Comparison of ENCODE assay signal across 11 mouse cellular contexts in the genomic region with DNA sequence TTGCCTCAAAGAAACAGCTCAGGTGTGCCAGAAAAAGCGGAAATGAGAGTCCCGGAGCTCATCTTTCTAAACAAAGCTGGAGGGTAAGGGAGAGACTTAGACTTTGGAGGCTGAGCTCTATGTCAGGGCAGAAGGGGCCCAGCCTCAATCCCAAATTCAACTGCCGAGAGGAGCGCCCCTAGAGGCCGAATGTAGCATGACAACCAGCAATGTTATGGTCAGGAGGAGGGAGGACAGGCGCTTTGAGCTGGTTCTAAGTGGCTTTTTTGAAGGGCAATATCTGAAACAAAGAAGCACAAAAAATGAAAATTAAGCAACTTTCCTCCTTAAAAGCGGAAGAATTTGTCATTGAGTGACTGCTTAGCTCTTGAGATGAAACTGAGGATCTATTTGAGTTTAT. TPM values are rescaled to one million over a fixed set of nuclear protein-coding genes. Genes with fewer than 3 reads are reported as not detected.
DNase-seq lines count a peak whose midpoint lies in the region; ATAC-seq and TF ChIP-seq lines count a peak whose summit lies in the region.
"Not testable (repeated sequence)": the region's sequence is repeated elsewhere in the genome, so short reads cannot be mapped to it uniquely, and the experiment has no call there.
"Had no signal": no experiment of that assay in that cellular context is flagged by ENCODE, and none has a peak within 500 bp of the region (broad histone marks: within the 10 kb centered on the region; RNA-seq: fewer than 3 reads in every experiment).

No protein-coding gene starts in this region.

- not testable (repeated sequence) for H3K9ac ChIP-seq in lung, postnatal 0 days (replicated peaks; ENCODE audit: low read depth)

- not testable (repeated sequence) for H3K36me3 ChIP-seq in lung, postnatal 0 days (ENCODE audit: insufficient read depth, low read length)

- not testable (repeated sequence) for H3K9me3 ChIP-seq in lung, postnatal 0 days (ENCODE audit: low read length)

- H3K27ac ChIP-seq in lung, postnatal 0 days (ENCODE audit: low read length) = not testable (repeated sequence)

- not testable (repeated sequence) for ATAC-seq in lung, postnatal 0 days

- H3K4me2 ChIP-seq in lung, postnatal 0 days (replicated peaks; ENCODE audit: low read depth, low read length) = not testable (repeated sequence)

- WGBS in lung, postnatal 0 days = 16% methylated on average over 5 of the region's 7 CpGs

- H3K4me1 ChIP-seq in lung, postnatal 0 days (ENCODE audit: insufficient read depth, low read depth, low read length) = not testable (repeated sequence)

- not testable (repeated sequence) for TF ChIP-seq EP300 in lung, postnatal 0 days (IDR thresholded peaks at IDR 0.05)

- not testable (repeated sequence) for H3K27me3 ChIP-seq in lung, postnatal 0 days (replicated peaks; ENCODE audit: insufficient read depth, low read length)

- not testable (repeated sequence) for H3K4me3 ChIP-seq in lung, postnatal 0 days (ENCODE audit: low read depth, low read length)

- TF ChIP-seq CTCF in lung, postnatal 0 days (IDR thresholded peaks at IDR 0.05) = peak; percentile 66

- peak; percentile 45 to 61 for DNase-seq in CD8-positive naive resting alpha-beta T cell, adult 2 months (ENCODE audit: low read depth in 2 of 2, low spot score in 2 of 2)
- DNase-seq in adrenal gland, postnatal 25 days = peak; percentile 28
- DNase-seq in embryo, embryonic 10.5 days (ENCODE audit: low spot score) = peak; percentile 69
- peak; percentile 13 for DNase-seq in heart, adult 8-10 months (ENCODE audit: low spot score)
- DNase-seq in kidney, postnatal 25 days = peak; percentile 37 to 53
- DNase-seq in lung, postnatal 0 days (ENCODE audit: low spot score) = peak; percentile 39
- DNase-seq in ovary, postnatal 36 days (ENCODE audit: low spot score) = peak; percentile 18
- peak; percentile 25 to 31 for DNase-seq in thymus, adult 18-20 months

RNA-seq across cellular contexts. Expression of a gene that starts 7.0 kb away (rescaled TPM):
- total RNA-seq in adrenal gland, postnatal 25 days (2021) = 3.2 and 3.3 TPM in 2 replicates
- total RNA-seq in heart, adult 8-10 months (2022) = 1 to 10 TPM; 5.5 to 9.5 (median 6.9) TPM
- 30.5 and 47.7 TPM in 2 replicates for polyA plus RNA-seq in lung, postnatal 0 days (2015; fragmentation: Nextera tagmentation; extraction: Ambion mirVana)
- polyA plus RNA-seq: heart, embryonic 10.5 days; neural tube, embryonic 14.5 days had no signal

RNA-seq across cellular contexts. Expression of a gene that starts 36.3 kb away (rescaled TPM):
- total RNA-seq in adrenal gland, postnatal 25 days (2021) = not detected in 2 replicates
- total RNA-seq in heart, adult 8-10 months (2022) = not detected
- 0.68 and 0.98 TPM in 2 replicates for polyA plus RNA-seq in lung, postnatal 0 days (2015; fragmentation: Nextera tagmentation; extraction: Ambion mirVana)
- polyA plus RNA-seq: erythroblast, embryonic 14.5 days; heart, embryonic 10.5 days; neural tube, embryonic 14.5 days had no signal

Comparison
In these comparisons a context has a peak if more than half of its experiments do, and no peak if none do; other contexts are left out.
1. DNase-seq: peak in every context shown above with its lines; median percentile 69 in embryo, embryonic 10.5 days; 53 in CD8-positive naive resting alpha-beta T cell, adult 2 months; 45 in kidney, postnatal 25 days; 39 in lung, postnatal 0 days; 28 in adrenal gland, postnatal 25 days; 28 in thymus, adult 18-20 months; 18 in ovary, postnatal 36 days; 13 in heart, adult 8-10 months.